Mouse (Mus musculus) intestine, embryonic 14.5 days (tissue): ENCODE results near the gene Sbf1. TPM values are rescaled to one million over a fixed set of nuclear protein-coding genes. Genes with fewer than 3 reads are reported as not detected.

Experiments used
- ATAC-seq: fragments of 200-750 bp; cut with Nextera tagmentation; replicated peaks from 2 replicates; pipeline ENCODE4 v1.8.0; 2017; ENCODE audit warnings: low read depth, moderate number of reproducible peaks, moderate TSS enrichment, moderate library complexity; ENCODE audit not compliant: low FRiP score, low TSS enrichment
- DNase-seq: peaks from one replicate; pipeline ENCODE4 v3.0.0-alpha.2; 2018; ENCODE audit warnings: low spot score
- H3K27ac ChIP-seq: fragments of 300-500 bp; sonication (generic); 2 replicates; pipeline ENCODE4 v1.5.1; 2014; ENCODE audit warnings: low read depth, mild to moderate bottlenecking, control low read depth
- H3K27me3 ChIP-seq: fragments of 300-500 bp; sonication (generic); replicated peaks from 2 replicates; pipeline ENCODE4 v1.6.1; 2014; ENCODE audit warnings: low read length, control low read depth; ENCODE audit not compliant: control insufficient read depth, insufficient read depth
- H3K36me3 ChIP-seq: fragments of 300-500 bp; sonication (generic); 2 replicates; pipeline ENCODE4 v1.6.1; 2014; ENCODE audit warnings: low read length, control low read depth; ENCODE audit not compliant: control insufficient read depth, insufficient read depth
- H3K4me1 ChIP-seq: fragments of 300-500 bp; sonication (generic); replicated peaks from 2 replicates; pipeline ENCODE4 v1.6.1; 2014; ENCODE audit warnings: low read length, control low read depth, mixed read lengths; ENCODE audit not compliant: control insufficient read depth, insufficient read depth
- H3K4me2 ChIP-seq: fragments of 300-500 bp; sonication (generic); 2 replicates; pipeline ENCODE4 v1.6.1; 2014; ENCODE audit warnings: low read length
- H3K4me3 ChIP-seq: fragments of 300-500 bp; sonication (generic); 2 replicates; pipeline ENCODE4 v1.5.1; 2014; ENCODE audit warnings: low read depth, low read length, control low read depth, mixed read lengths
- H3K9ac ChIP-seq: fragments of 300-500 bp; sonication (generic); 2 replicates; pipeline ENCODE4 v1.6.1; 2014; ENCODE audit warnings: mild to moderate bottlenecking, low read length
- H3K9me3 ChIP-seq: fragments of 300-500 bp; sonication (generic); 2 replicates; pipeline ENCODE4 v1.6.1; 2016; ENCODE audit warnings: low read length, control low read depth; ENCODE audit not compliant: control insufficient read depth
- WGBS: fragments of 180-500 bp; shearing (Covaris S2); extraction: QIAGEN DNeasy Blood & Tissue Kit; methylation state at CpG from one replicate; pipeline ENCODE4 v1.1.7; 2014; 5-methylcytosine and 5-hydroxymethylcytosine counted together
- polyA plus RNA-seq: library from polyadenylated mRNA; unstranded; fragments of >200 nt; fragmentation: Nextera tagmentation; extraction: Ambion mirVana; gene quantifications from 2 replicates; pipeline ENCODE4 v1.2.1, GENCODE M21; 2014

Sbf1 gene
- polyA plus RNA-seq, 1 experiment from 2014 or later, result 53.6 TPM

- Histone ChIP-seq H3K4me2 (no peak overlapping the region), H3K36me3 (no peaks in the 10 kb centered on the region), H3K9me3 (no peaks in the 10 kb centered on the region), H3K27me3 (no peaks in the 10 kb centered on the region), H3K4me3 (no peak overlapping the region), H3K27ac (no peak overlapping the region), H3K9ac (no peak overlapping the region), H3K4me1 (peaks cover 19% of the 10 kb centered on the region)
- ATAC-seq (no peak), DNase-seq (no peak)
- WGBS, result 68% methylated on average over 4 of the region's 4 CpGs
These were observed 1.8 kb downstream of the Sbf1 start for GRCm38 (mm10) chr15:89313359-89313758.

- Histone ChIP-seq H3K4me1 (peaks cover 19% of the 10 kb centered on the region), H3K9ac (no peak overlapping the region), H3K4me2 (no peak overlapping the region), H3K9me3 (no peaks in the 10 kb centered on the region), H3K27me3 (no peaks in the 10 kb centered on the region), H3K4me3 (no peak overlapping the region), H3K27ac (no peak overlapping the region), H3K36me3 (peaks cover 16% of the 10 kb centered on the region)
- 76% methylated on average over 6 of the region's 6 CpGs for WGBS
- DNase-seq, result no peak
- no peak for ATAC-seq
These were observed 5.1 kb downstream of the Sbf1 start for GRCm38 (mm10) chr15:89309962-89310498.

- Histone ChIP-seq H3K4me3 (no peak overlapping the region), H3K9ac (no peak overlapping the region), H3K36me3 (peaks cover 30% of the 10 kb centered on the region), H3K27me3 (no peaks in the 10 kb centered on the region), H3K4me2 (no peak overlapping the region), H3K4me1 (peaks cover 11% of the 10 kb centered on the region), H3K27ac (no peak overlapping the region), H3K9me3 (no peaks in the 10 kb centered on the region)
- DNase-seq (no peak), ATAC-seq (no peak)
- 85% methylated on average over 7 of the region's 7 CpGs for WGBS
These were observed 6.5 kb downstream of the Sbf1 start for GRCm38 (mm10) chr15:89308406-89309139.

GRCm38 (mm10) chr15:89307461-89307860 is 7.7 kb downstream of the Sbf1 start:
- peaks cover 41% of the 10 kb centered on the region for H3K36me3 ChIP-seq

GRCm38 (mm10) chr15:89305966-89306365 is 9.1 kb downstream of the Sbf1 start:
- peaks cover 56% of the 10 kb centered on the region for H3K36me3 ChIP-seq
- H3K4me3 ChIP-seq, result no peak overlapping the region
- ATAC-seq (no peak), DNase-seq (no peak)
- WGBS, result 92% methylated on average over 1 of the region's 1 CpGs
- H3K27ac ChIP-seq, result no peak overlapping the region
- H3K4me2 ChIP-seq, result no peak overlapping the region
- no peaks in the 10 kb centered on the region for H3K9me3 ChIP-seq
- no peaks in the 10 kb centered on the region for H3K27me3 ChIP-seq
- 0 out of 2 replicates have a peak, but pooled peaks cover 3% of the 10 kb centered on the region for H3K4me1 ChIP-seq
- no peak overlapping the region for H3K9ac ChIP-seq

More at GRCm38 (mm10) chr15:89307461-89307860, 7.7 kb downstream of the Sbf1 start:
- WGBS, result 90% methylated on average over 13 of the region's 13 CpGs
- no peak overlapping the region for H3K4me3 ChIP-seq
- 0 out of 2 replicates have a peak, but pooled peaks cover 3% of the 10 kb centered on the region for H3K4me1 ChIP-seq
- H3K9ac ChIP-seq, result no peak overlapping the region
- no peaks in the 10 kb centered on the region for H3K27me3 ChIP-seq
- H3K4me2 ChIP-seq, result no peak overlapping the region
- DNase-seq (no peak), ATAC-seq (no peak)
- H3K27ac ChIP-seq, result no peak overlapping the region
- H3K9me3 ChIP-seq, result no peaks in the 10 kb centered on the region

- H3K9ac ChIP-seq, result no peak overlapping the region
- H3K4me1 ChIP-seq, result 0 out of 2 replicates have a peak, but pooled peaks cover 4% of the 10 kb centered on the region
- DNase-seq (no peak), ATAC-seq (no peak)
- H3K36me3 ChIP-seq, result peaks cover 70% of the 10 kb centered on the region
- H3K9me3 ChIP-seq, result no peaks in the 10 kb centered on the region
- WGBS, result 97% methylated on average over 8 of the region's 8 CpGs
- no peaks in the 10 kb centered on the region for H3K27me3 ChIP-seq
- no peak overlapping the region for H3K27ac ChIP-seq
- no peak overlapping the region for H3K4me3 ChIP-seq
- no peak overlapping the region for H3K4me2 ChIP-seq
These were observed 14.5 kb downstream of the Sbf1 start for GRCm38 (mm10) chr15:89300600-89300999.

- 92% methylated on average over 13 of the region's 13 CpGs for WGBS
- no peaks in the 10 kb centered on the region for H3K9me3 ChIP-seq
- H3K9ac ChIP-seq, result no peak overlapping the region
- ATAC-seq (no peak), DNase-seq (no peak)
- peaks cover 70% of the 10 kb centered on the region for H3K36me3 ChIP-seq
- no peak overlapping the region for H3K27ac ChIP-seq
- 0 out of 2 replicates have a peak, but pooled peaks cover 4% of the 10 kb centered on the region for H3K4me1 ChIP-seq
- H3K27me3 ChIP-seq, result no peaks in the 10 kb centered on the region
- H3K4me2 ChIP-seq, result no peak overlapping the region
- H3K4me3 ChIP-seq, result no peak overlapping the region
These were observed 14.9 kb downstream of the Sbf1 start for GRCm38 (mm10) chr15:89300180-89300579.

- Histone ChIP-seq H3K27ac (no peak overlapping the region), H3K4me2 (no peak overlapping the region), H3K27me3 (no peaks in the 10 kb centered on the region), H3K4me3 (no peak overlapping the region), H3K9ac (no peak overlapping the region), H3K9me3 (no peaks in the 10 kb centered on the region), H3K36me3 (peaks cover 70% of the 10 kb centered on the region), H3K4me1 (0 out of 2 replicates have a peak, but pooled peaks cover 4% of the 10 kb centered on the region)
- WGBS, result 97% methylated on average over 2 of the region's 2 CpGs
- ATAC-seq (no peak), DNase-seq (no peak)
These were observed 17.4 kb downstream of the Sbf1 start for GRCm38 (mm10) chr15:89297695-89298094.
